Mouse (Mus musculus): ENCODE results near the gene Ccdc144b. TPM values are rescaled to one million over a fixed set of nuclear protein-coding genes. Genes with fewer than 3 reads are reported as not detected.

The Ccdc144b gene
- total RNA-seq (2023) = not detected

DNA sequence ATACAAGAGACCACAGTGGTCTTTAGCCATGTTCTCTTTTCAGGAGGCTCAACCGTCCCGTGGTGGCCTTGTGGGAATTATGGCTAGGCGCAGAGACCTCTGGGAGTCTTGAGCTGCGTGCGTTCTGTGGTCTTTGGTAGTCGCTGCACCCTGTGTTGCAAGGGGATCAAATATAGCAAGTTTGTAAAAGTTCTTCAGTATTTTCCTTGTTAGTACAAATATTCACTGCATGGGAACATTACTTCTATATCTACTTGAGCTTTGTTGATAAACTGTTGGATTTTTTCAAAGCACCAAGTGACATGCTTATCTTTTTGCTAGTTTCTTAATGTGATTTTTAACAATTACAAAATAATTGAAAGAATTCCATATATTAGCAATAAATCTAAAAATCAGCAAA is at the start of gene Ccdc144b:
TSS of gene Ccdc144b (minus strand) at position 101 of the 400 bp plus-strand sequence.

GRCm38 (mm10) chr3:36065843-36066651 is 12.7 kb upstream of the Ccdc144b start, which contains the start of gene Acad9:
Gene Acad9 (plus strand): TSS chr3:36065979.

DNA sequence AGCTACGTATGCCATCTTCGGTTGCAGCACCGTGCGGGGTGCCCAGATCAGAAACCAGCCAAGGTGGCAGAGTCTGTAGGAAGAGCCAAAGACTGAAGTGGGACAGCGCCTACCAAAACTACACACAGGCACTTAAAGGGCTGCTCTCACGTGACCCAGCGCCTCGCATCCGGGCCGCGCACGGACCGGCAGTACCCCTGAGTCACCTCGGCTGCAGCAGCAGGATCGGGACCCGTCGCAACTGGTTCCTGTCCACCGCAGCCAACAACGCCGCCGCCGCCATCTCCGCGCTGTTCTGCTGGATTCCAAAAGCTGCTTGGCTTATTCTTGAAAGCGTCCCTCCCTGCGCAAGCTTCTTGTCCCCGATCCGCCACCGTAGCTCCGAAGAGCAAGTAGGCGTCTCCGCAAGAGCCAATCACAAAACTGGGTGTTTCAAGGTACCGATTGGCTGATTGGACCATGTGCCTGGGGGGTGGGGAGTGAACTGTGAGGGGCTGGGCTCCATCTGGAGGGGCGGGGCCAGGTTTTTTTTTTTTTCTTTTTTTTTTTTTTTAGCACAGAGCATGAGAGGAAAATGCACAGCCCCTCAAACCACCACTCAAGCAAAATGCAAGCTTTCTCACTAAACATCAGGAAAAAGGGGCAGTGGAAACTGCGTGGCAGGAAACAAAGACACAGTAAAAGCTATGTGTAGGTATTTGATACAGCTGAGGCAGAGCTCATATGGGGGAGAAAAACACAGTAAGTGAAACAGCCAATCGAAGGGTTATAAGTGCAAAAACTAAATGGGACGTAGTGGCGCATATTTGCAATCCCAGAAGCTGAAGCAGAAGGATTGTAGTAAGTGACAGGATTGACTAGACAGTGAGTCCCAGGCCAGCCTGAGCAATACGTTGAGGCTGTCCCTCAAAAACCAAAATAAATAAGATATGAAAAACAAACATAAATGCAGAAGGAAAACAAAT is 52.8 kb downstream of the Ccdc144b start, which contains the start of gene Mccc1:
TSS of gene Mccc1 (minus strand) at position 404 of the 965 bp plus-strand sequence.

Other genes with a start within 250 kb of the Ccdc144b start
- gene Dcun1d1, start 116.1 kb downstream of the Ccdc144b start, total RNA-seq (2023) = 78.3 TPM
- 26.5 TPM for gene Mccc1, start 52.9 kb downstream of the Ccdc144b start, total RNA-seq (2023)
- gene Acad9, start 12.4 kb upstream of the Ccdc144b start, total RNA-seq (2023) = 32.5 TPM
- 4.8 TPM for gene D3Ertd254e, start 97.5 kb upstream of the Ccdc144b start, total RNA-seq (2023)
- not detected for gene Qrfpr, start 168.8 kb upstream of the Ccdc144b start, total RNA-seq (2023)

Data from CD4-positive naive resting alpha-beta T cell, adult 57 days (primary cell).